Comparison of ENCODE assay signal across 32 mouse cellular contexts in the genomic region with DNA sequence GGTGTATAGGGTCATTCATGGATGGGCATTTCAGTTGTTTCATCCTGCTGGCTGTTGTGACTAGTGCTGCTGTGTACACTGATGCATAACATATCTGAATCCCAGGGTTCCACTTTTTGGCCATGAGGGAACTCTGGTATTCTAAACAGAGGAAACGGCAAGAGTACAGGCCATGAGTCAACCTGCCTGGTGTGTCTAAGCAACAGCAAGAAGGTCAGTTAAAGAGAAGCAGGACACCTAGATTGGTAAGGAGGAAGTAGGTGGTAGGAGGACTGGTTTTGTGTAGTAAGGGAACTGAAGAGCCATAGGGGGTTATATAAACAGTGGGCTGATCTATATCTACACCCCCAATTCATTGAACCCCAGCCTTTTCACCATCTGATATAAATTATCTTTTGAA. TPM values are rescaled to one million over a fixed set of nuclear protein-coding genes. Genes with fewer than 3 reads are reported as not detected.
DNase-seq lines count a peak whose midpoint lies in the region; ATAC-seq lines count a peak whose summit lies in the region.
"Had no signal": no experiment of that assay in that cellular context is flagged by ENCODE, and none has a peak within 500 bp of the region (broad histone marks: within the 10 kb centered on the region; RNA-seq: fewer than 3 reads in every experiment).

No protein-coding gene starts in this region.

- H3K27me3 ChIP-seq in splenic B cell, adult 2 months (ENCODE audit: control insufficient read depth, insufficient read depth, low read length, poor library complexity, severe bottlenecking), result no peaks in the 10 kb centered on the region
- H3K27me3 ChIP-seq in hindbrain, embryonic 12.5 days, result no peaks in the 10 kb centered on the region
- H3K27me3 ChIP-seq in forebrain, embryonic 12.5 days, result no peaks in the 10 kb centered on the region
- H3K27me3 ChIP-seq: embryonic facial prominence, embryonic 13.5 days; forebrain, embryonic 13.5 days; heart, embryonic 13.5 days; Patski had no signal

- 71% methylated on average over 1 of the region's 1 CpGs for WGBS in hindbrain, embryonic 12.5 days
- 96% methylated on average over 1 of the region's 1 CpGs for WGBS in forebrain, embryonic 12.5 days

- no peak overlapping the region for H3K9ac ChIP-seq in hindbrain, embryonic 12.5 days
- no peak overlapping the region for H3K9ac ChIP-seq in forebrain, embryonic 12.5 days
- H3K9ac ChIP-seq: embryonic facial prominence, embryonic 13.5 days; forebrain, embryonic 13.5 days; heart, embryonic 13.5 days; hindbrain, embryonic 14.5 days had no signal

- no peaks in the 10 kb centered on the region for H3K9me3 ChIP-seq in hindbrain, embryonic 12.5 days (replicated peaks)
- H3K9me3 ChIP-seq in forebrain, embryonic 12.5 days, result no peaks in the 10 kb centered on the region
- H3K9me3 ChIP-seq: embryonic facial prominence, embryonic 10.5 days; embryonic facial prominence, embryonic 13.5 days; forebrain, embryonic 13.5 days; heart, embryonic 10.5 days; heart, embryonic 13.5 days; hindbrain, embryonic 10.5 days had no signal

- H3K27ac ChIP-seq in hindbrain, embryonic 12.5 days, result no peak overlapping the region
- no peak overlapping the region for H3K27ac ChIP-seq in forebrain, embryonic 12.5 days
- H3K27ac ChIP-seq: embryonic facial prominence, embryonic 10.5 days; embryonic facial prominence, embryonic 13.5 days; forebrain, embryonic 13.5 days; gastrocnemius, adult 2 months; heart, adult 2 months; heart, embryonic 10.5 days; heart, embryonic 13.5 days; hindbrain, embryonic 10.5 days; hindbrain, embryonic 14.5 days; hindbrain, postnatal 0 days had no signal

- peak; percentile 61 for DNase-seq in heart, adult 11 months
- DNase-seq in heart, postnatal 4 days, result no peak
- DNase-seq in splenic B cell, adult 2 months (ENCODE audit: low read depth, low spot score), result peak; percentile 16
- DNase-seq: adrenal gland, postnatal 10 days; adrenal gland, postnatal 36 days; cerebellum, adult 11 months; cerebellum, adult 2 months; cerebellum, adult 9-11 months; cerebellum, postnatal 25 days; embryo, embryonic 11 days; gastrocnemius, adult 2 months; gastrocnemius, postnatal 14 days; heart, adult 2 months; heart, postnatal 14 days; kidney, adult 18-20 months had no signal

- no peaks in the 10 kb centered on the region for H3K36me3 ChIP-seq in splenic B cell, adult 2 months (ENCODE audit: control insufficient read depth, insufficient read depth, low read length, poor library complexity, severe bottlenecking)
- H3K36me3 ChIP-seq in hindbrain, embryonic 12.5 days, result 0 out of 2 replicates have a peak, but pooled peaks cover 6% of the 10 kb centered on the region
- peaks cover 9% of the 10 kb centered on the region for H3K36me3 ChIP-seq in forebrain, embryonic 12.5 days (replicated peaks)

- peak; percentile 22; the same call in 1 of the 2 replicates for ATAC-seq in common myeloid progenitor, adult 5-6 weeks (replicated peaks; ENCODE audit: low read depth, poor library complexity, severe bottlenecking)
- ATAC-seq in hindbrain, embryonic 12.5 days (ENCODE audit: low FRiP score), result no peak
- ATAC-seq in forebrain, embryonic 12.5 days (ENCODE audit: low FRiP score), result no peak
- ATAC-seq: CD4-positive, CD25-positive, alpha-beta regulatory T cell, adult 4 months; forebrain, embryonic 13.5 days; forebrain, embryonic 16.5 days; hindbrain, postnatal 0 days; inflammation-experienced regulatory T-cells, adult 6 months; intestine, embryonic 16.5 days; Patski had no signal

- H3K4me2 ChIP-seq in hindbrain, embryonic 12.5 days (replicated peaks), result no peak overlapping the region
- no peak overlapping the region for H3K4me2 ChIP-seq in forebrain, embryonic 12.5 days
- H3K4me2 ChIP-seq: embryonic facial prominence, embryonic 13.5 days; forebrain, embryonic 13.5 days; heart, embryonic 13.5 days; hindbrain, embryonic 14.5 days had no signal

- H3K4me1 ChIP-seq in hindbrain, embryonic 12.5 days, result no peaks in the 10 kb centered on the region
- no peaks in the 10 kb centered on the region for H3K4me1 ChIP-seq in forebrain, embryonic 12.5 days
- H3K4me1 ChIP-seq: embryonic facial prominence, embryonic 13.5 days; forebrain, embryonic 13.5 days; heart, embryonic 10.5 days; hindbrain, embryonic 10.5 days had no signal

- no peak overlapping the region for H3K4me3 ChIP-seq in hindbrain, embryonic 12.5 days
- H3K4me3 ChIP-seq in forebrain, embryonic 12.5 days (replicated peaks), result no peak overlapping the region
- H3K4me3 ChIP-seq: embryonic facial prominence, embryonic 10.5 days; embryonic facial prominence, embryonic 13.5 days; erythroblast, embryonic 14.5 days; forebrain, embryonic 13.5 days; gastrocnemius, adult 2 months; heart, adult 2 months; heart, embryonic 10.5 days; heart, embryonic 13.5 days; hindbrain, embryonic 10.5 days had no signal

RNA-seq across cellular contexts. Expression of a gene that starts 33.7 kb away (rescaled TPM):
- total RNA-seq in heart, postnatal 4 days (2021), result 10 to 100 TPM; 11.1 to 11.4 TPM
- total RNA-seq in common myeloid progenitor, adult 5-6 weeks (2017), result 7.0 and 12.2 TPM in 2 replicates
- polyA plus RNA-seq in hindbrain, embryonic 12.5 days (2016; fragmentation: Nextera tagmentation; extraction: Ambion mirVana), result 18.7 and 18.9 TPM in 2 replicates
- 14.3 and 18.1 TPM in 2 replicates for polyA plus RNA-seq in forebrain, embryonic 12.5 days (2016; fragmentation: Nextera tagmentation; extraction: Ambion mirVana)
